Mouse (Mus musculus) neural tube, postnatal 0 days (tissue): ENCODE results near the gene Zfp938. TPM values are rescaled to one million over a fixed set of nuclear protein-coding genes. Genes with fewer than 3 reads are reported as not detected.

Experiments
- polyA plus RNA-seq: library from polyadenylated mRNA; unstranded; fragments of >200 nt; fragmentation: Nextera tagmentation; extraction: Ambion mirVana; gene quantifications from 2 replicates; pipeline ENCODE4 v1.2.1, GENCODE M21; 2015

Zfp938 gene
- 35.3 and 36.8 TPM in 2 replicates for polyA plus RNA-seq

DNA sequence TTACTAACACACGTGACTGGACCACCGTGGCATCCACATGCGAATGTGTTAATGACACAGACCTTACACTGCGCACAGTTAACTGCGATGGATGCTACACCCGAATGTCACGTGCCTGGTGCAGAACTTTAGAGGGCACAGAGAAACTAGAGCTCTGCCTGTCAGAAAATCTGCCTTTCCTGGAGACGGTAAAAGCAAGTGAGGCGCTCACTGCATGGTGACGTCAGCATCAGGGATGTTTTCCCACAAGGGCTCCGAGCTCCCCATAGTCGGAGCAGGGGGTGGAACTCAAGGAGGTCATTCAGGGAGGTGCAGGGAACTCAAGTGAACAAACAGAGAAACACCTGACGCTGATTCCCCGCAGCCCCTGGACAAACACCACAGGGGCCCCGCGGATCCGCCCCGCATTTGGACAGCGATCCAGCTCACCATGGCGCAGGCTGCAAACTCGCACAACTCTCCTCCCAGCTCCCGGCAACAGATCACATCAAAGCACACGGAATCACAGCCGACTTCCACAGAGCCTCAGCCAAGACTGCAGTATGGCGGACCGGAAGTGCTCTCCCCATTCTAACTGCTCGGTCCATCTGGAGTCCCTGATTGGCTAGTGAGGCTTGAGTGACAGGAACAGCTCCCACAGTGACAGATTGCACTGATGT, at the start of gene Zfp938:
Gene Zfp938 (minus strand): TSS at position 539 of the 659 bp plus-strand sequence.

Other genes with a start within 250 kb of the Zfp938 start
- 8.3 and 8.8 TPM in 2 replicates for gene Zfp873, start 193.2 kb downstream of the Zfp938 start, polyA plus RNA-seq
- 4.0 TPM in 2 replicates for gene BC024063, start 157.9 kb downstream of the Zfp938 start, polyA plus RNA-seq
- 9.1 and 10.3 TPM in 2 replicates for gene AU041133, start 113.3 kb downstream of the Zfp938 start, polyA plus RNA-seq
- not detected in 2 replicates for gene 4932415D10Rik, start 75.3 kb upstream of the Zfp938 start, polyA plus RNA-seq
- 10.8 and 11.2 TPM in 2 replicates for gene Gm4924, start 113.0 kb upstream of the Zfp938 start, polyA plus RNA-seq